Mouse (Mus musculus) T-helper 2 cell (primary cell): ENCODE data around the gene Zcchc13.
"Not testable (repeated sequence)": the region's sequence is repeated elsewhere in the genome, so short reads cannot be mapped to it uniquely, and the experiment has no call there.

Source experiments
- in situ Hi-C: fragments of 300-600 bp; cut with MboI, MseI; formaldehyde crosslinking; loops from one replicate; pipeline ENCODE4 v1.15.1; 2025; ENCODE audit warnings: high pct_unique_total_duplicates

Zcchc13 gene

DNA sequence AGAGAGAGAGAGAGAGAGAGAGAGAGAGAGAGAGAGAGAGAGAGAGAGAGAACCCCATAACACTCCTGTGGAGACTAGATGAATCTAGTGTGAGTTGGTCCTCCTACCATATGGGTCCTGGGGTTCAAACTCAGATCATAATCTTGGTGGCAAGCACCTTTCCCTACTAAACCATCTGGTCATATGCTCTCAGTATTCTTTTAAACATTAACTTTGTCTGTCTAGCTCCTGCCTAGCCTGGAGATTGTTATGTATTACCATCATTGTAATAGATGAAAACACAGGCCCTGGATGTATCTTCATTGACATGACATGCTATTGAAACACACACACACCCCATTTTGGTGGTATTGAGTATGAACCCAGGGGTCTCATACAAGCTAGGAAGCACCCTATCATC, 5.6 kb downstream of the Zcchc13 start:
- in situ Hi-C loops = loop anchor here (10.0 kb wide), 1 partner anchor 299 kb away; no protein-coding TSS in a partner anchor

GRCm38 (mm10) chrX:103638566-103638965, 8.2 kb downstream of the Zcchc13 start:
- in situ Hi-C loops = loop anchor here (10.0 kb wide), 1 partner anchor 296 kb away; no protein-coding TSS in a partner anchor

GRCm38 (mm10) chrX:103644301-103644700, 13.9 kb downstream of the Zcchc13 start:
- in situ Hi-C loops = no loop called here

- in situ Hi-C loops = no loop called here
Measured at GRCm38 (mm10) chrX:103652048-103652447, 21.7 kb downstream of the Zcchc13 start.

- in situ Hi-C loops = no loop called here
Measured at GRCm38 (mm10) chrX:103653021-103653420, 22.6 kb downstream of the Zcchc13 start.

DNA sequence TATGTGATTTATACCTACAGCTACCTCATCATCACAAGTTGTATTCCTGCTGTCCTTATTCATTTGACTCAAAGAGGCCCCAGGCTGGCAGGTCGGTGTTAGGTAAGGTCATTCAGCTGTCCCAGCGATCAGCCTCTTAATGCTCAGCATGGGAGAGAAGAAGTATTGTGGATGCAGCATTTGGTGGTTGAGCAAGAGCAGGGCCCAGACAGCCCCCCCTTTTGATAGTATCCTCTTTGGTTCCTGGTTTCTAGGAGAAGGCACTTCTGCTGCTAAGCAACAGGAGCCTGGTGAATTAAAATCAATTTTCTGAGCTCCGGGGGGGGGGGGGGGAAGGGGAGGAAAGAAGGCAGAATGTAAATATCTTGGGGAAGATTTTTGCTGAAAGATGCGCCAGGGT, 28.6 kb downstream of the Zcchc13 start:
- in situ Hi-C loops = loop anchor here (5.0 kb wide), 1 partner anchor 83 kb away; no protein-coding TSS in a partner anchor

DNA sequence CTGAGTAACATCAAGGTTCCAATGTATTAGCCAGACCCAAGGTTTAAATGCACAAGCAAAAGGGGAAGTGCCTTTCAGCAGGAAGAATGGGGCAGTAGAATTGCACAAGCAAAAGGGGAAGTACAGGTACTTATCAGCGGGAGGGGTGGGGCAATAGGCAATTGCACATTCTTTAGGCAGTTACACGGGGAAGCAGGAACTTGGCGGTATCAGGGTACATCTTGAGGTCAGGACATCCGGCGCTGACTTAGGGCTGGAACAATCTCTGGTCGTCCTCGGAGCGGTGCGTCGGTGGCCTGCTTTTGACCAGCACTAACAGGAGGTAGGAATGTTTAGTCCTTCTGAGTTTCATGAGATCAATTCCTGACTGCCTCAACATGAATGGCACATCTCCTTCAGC, 34.1 kb downstream of the Zcchc13 start:
- in situ Hi-C loops = not testable (repeated sequence)

GRCm38 (mm10) chrX:103670245-103670644, 39.9 kb downstream of the Zcchc13 start:
- in situ Hi-C loops = no loop called here

DNA sequence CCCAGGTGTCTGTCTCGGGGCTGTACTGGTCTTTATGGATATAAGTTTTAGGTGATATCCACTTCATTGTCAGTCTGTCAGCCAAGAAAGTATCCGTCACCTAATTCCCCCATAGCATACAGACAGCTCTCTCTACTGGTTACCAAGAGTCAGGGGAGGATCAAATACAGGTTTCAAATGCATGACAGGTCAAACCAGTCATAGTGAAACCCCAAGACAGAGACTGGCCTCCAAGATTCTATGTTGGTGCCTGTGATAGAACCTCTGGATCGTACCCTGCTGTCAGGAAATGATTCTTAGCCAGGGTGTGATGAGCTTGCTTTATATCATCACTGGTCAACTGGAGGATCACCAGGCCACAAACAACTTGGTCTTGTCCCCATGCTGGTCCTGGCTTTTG, 43.4 kb downstream of the Zcchc13 start:
- in situ Hi-C loops = no loop called here

DNA sequence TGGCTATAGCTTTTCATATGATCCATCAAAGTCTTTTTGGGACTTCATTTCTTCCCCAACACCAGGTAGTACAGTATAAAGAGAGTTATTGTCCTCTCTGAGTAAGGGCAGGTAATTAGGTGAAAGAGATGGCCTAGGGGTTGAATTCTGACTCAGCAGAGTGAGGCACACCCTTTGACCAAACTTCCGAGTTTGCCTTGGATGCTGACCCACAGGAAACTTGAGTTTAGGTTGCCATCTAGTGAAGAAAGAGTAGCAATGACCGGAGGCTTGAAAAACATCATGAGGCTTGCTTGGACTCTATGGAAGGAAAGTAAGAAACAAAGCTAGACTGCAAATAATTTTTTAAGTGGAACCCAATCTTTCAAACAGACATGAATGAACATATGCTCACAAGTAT, 44.3 kb downstream of the Zcchc13 start:
- in situ Hi-C loops = no loop called here
